Mouse (Mus musculus) neural tube, embryonic 11.5 days (tissue): ENCODE results near the gene Map1s. TPM values are rescaled to one million over a fixed set of nuclear protein-coding genes. Genes with fewer than 3 reads are reported as not detected.

Experiments used
- ATAC-seq: fragments of 200-750 bp; cut with Nextera tagmentation; 2 replicates; pipeline ENCODE4 v1.8.0; 2017; ENCODE audit warnings: moderate number of reproducible peaks, mild to moderate bottlenecking, moderate TSS enrichment, moderate library complexity; ENCODE audit not compliant: insufficient read depth, low FRiP score, low TSS enrichment
- DNase-seq: peaks from one replicate; pipeline ENCODE4 v3.0.0-alpha.2; 2015; ENCODE audit warnings: low spot score
- H3K27ac ChIP-seq: fragments of 300-500 bp; sonication (generic); 2 replicates; pipeline ENCODE4 v1.5.1; 2014; ENCODE audit warnings: low read depth, mild to moderate bottlenecking, low read length
- H3K27me3 ChIP-seq: fragments of 300-500 bp; sonication (generic); 2 replicates; pipeline ENCODE4 v1.6.1; 2014; ENCODE audit warnings: mild to moderate bottlenecking, low read length, mixed read lengths; ENCODE audit not compliant: control insufficient read depth, insufficient read depth
- H3K36me3 ChIP-seq: fragments of 300-500 bp; sonication (generic); 2 replicates; pipeline ENCODE4 v1.6.1; 2014; ENCODE audit warnings: mild to moderate bottlenecking, low read length, moderate library complexity, mixed read lengths; ENCODE audit not compliant: control insufficient read depth, insufficient read depth
- H3K4me1 ChIP-seq: fragments of 300-500 bp; sonication (generic); 2 replicates; pipeline ENCODE4 v1.6.1; 2014; ENCODE audit warnings: low read length, mixed read lengths; ENCODE audit not compliant: control insufficient read depth, insufficient read depth
- H3K4me2 ChIP-seq: fragments of 300-500 bp; sonication (generic); 2 replicates; pipeline ENCODE4 v1.6.1; 2014; ENCODE audit warnings: low read depth, mild to moderate bottlenecking, moderate library complexity
- H3K4me3 ChIP-seq: fragments of 300-500 bp; sonication (generic); 2 replicates; pipeline ENCODE4 v1.5.1; 2014; ENCODE audit warnings: low read depth, low read length
- H3K9ac ChIP-seq: fragments of 300-500 bp; sonication (generic); 2 replicates; pipeline ENCODE4 v1.6.1; 2014; ENCODE audit warnings: mild to moderate bottlenecking, low read length
- H3K9me3 ChIP-seq: fragments of 300-500 bp; sonication (generic); 2 replicates; pipeline ENCODE4 v1.6.1; 2016; ENCODE audit warnings: low read length; ENCODE audit not compliant: control insufficient read depth
- WGBS: fragments of 180-500 bp; shearing (Covaris S2); extraction: QIAGEN DNeasy Blood & Tissue Kit; methylation state at CpG from one replicate; pipeline ENCODE4 v1.1.7; 2014; 5-methylcytosine and 5-hydroxymethylcytosine counted together
- polyA plus RNA-seq: library from polyadenylated mRNA; unstranded; fragments of >200 nt; fragmentation: Nextera tagmentation; extraction: Ambion mirVana; gene quantifications from 2 replicates; pipeline ENCODE4 v1.2.1, GENCODE M21; 2014

Map1s gene
- polyA plus RNA-seq, 1 experiment from 2014 or later = 47.1 TPM

DNA sequence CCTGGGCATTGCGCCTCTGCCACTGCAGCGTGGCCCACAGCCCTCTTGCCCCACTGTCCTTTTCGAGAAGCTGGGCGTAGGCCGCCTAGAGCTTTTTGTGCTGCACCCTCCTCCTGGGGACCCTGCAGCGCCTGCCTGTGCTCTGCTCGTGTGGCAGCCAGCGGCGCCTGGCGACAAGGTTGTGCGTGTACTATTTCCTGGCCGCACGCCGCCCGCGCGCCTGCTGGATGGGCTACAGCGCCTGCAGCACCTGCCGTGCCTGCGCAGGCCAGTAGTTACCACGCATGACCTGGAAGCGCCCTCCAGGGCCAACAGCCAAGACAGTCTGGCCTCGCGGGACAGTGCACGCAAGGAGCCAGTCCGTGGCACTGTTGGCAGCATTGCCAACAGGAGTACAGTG is 7.8 kb downstream of the Map1s start:
- H3K9ac ChIP-seq = no peak overlapping the region
- H3K36me3 ChIP-seq = peaks cover 47% of the 10 kb centered on the region
- H3K4me1 ChIP-seq = no peaks in the 10 kb centered on the region
- no peak overlapping the region for H3K4me3 ChIP-seq
- no peak overlapping the region for H3K4me2 ChIP-seq
- DNase-seq = no peak
- ATAC-seq = no peak
- no peaks in the 10 kb centered on the region for H3K9me3 ChIP-seq
- WGBS = 93% methylated on average over 26 of the region's 26 CpGs
- no peaks in the 10 kb centered on the region for H3K27me3 ChIP-seq
- H3K27ac ChIP-seq = no peak overlapping the region

DNA sequence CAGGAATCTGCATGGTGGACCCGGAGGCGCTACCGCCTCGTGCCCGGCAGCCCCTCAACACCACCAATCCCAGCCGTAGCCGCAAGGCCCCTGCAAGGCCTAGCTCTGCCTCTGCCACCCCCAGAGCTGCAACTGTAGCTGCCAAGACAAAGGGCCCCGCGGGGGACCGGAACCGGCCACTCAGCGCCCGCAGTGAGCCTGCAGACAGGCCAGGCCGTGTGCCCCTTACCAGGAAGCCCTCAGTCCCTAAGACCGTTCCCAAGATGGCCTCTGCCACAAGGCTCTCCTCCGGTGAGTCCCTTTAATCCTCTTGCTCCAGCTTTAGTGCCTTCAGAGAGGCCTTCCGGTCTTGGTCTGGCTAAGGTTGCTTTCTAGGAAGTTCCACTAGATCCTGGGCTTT is 9.0 kb downstream of the Map1s start:
- H3K36me3 ChIP-seq = peaks cover 48% of the 10 kb centered on the region
- no peak overlapping the region for H3K27ac ChIP-seq
- H3K9me3 ChIP-seq = no peaks in the 10 kb centered on the region
- DNase-seq (no peak), ATAC-seq (no peak)
- no peaks in the 10 kb centered on the region for H3K4me1 ChIP-seq
- no peak overlapping the region for H3K4me2 ChIP-seq
- H3K4me3 ChIP-seq = no peak overlapping the region
- H3K9ac ChIP-seq = no peak overlapping the region
- WGBS = 90% methylated on average over 17 of the region's 17 CpGs
- H3K27me3 ChIP-seq = no peaks in the 10 kb centered on the region

DNA sequence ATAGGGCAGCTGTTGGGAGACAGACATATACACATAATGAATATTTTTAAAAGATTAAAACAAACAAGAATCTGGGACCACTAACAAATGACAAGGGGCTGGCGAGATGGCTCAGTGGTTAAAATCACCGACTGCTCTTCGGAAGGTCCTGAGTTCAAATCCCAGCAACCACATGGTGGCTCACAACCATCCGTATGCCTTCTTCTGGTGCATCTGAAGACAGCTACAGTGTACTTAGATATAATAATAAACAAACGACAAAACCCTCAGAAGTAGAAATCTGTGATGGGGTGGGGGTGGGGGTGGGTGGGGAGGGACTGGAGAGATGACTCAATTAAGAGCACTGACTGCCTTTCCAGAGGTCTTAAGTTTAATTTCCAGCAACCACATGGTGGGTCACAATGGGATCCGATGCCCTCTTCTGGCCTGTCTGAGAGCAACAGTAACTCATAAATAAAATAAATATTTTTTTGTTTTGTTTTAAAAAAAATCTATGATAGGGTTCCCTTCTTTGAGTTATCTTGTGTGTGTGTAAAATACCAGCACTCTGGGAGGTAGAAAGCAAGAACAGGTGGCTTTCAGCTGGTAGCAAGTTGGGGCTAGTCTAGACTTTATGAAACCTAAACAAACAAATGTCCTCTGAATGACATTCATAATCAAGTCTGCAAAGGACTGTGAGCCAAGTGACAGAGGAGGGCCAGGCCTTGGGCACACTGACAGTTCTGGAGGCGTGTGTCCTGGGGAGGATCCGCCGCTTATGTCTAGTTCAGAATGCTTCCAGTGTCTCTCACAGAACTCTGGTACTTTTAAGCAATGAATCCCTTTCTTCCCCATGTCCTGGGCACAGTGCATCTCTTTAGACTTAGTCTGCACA is 14.6 kb downstream of the Map1s start:
- H3K36me3 ChIP-seq = peaks cover 22% of the 10 kb centered on the region
- no peaks in the 10 kb centered on the region for H3K9me3 ChIP-seq
- WGBS = 92% methylated on average over 9 of the region's 9 CpGs
- H3K4me3 ChIP-seq = no peak overlapping the region
- no peak overlapping the region for H3K9ac ChIP-seq
- no peak overlapping the region for H3K4me2 ChIP-seq
- DNase-seq (no peak), ATAC-seq (no peak)
- no peaks in the 10 kb centered on the region for H3K27me3 ChIP-seq
- no peak overlapping the region for H3K27ac ChIP-seq
- no peaks in the 10 kb centered on the region for H3K4me1 ChIP-seq

DNA sequence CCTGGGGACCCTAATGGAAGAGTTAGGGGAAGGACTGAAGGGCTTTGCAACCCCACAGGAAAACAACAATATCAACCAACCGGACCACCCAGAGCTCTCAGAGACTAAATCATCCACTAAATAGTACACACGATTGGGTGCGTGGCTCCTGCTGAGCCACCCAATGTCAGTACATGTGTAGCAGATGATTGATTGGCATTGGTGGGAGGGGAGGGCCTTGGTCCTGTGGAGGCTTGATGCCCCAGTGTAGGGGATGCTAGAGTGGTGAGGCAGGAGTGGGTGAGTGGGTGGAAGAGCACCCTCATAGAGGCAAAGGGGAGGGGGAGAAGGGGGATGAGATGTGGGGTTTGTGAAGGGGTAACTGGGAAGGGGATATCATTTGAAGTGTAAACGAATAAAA is 18.4 kb downstream of the Map1s start:
- Histone ChIP-seq H3K9me3 (no peaks in the 10 kb centered on the region), H3K4me2 (no peak overlapping the region), H3K4me3 (no peak overlapping the region), H3K4me1 (no peaks in the 10 kb centered on the region), H3K27ac (no peak overlapping the region), H3K27me3 (no peaks in the 10 kb centered on the region), H3K9ac (no peak overlapping the region), H3K36me3 (0 out of 2 replicates have a peak, but pooled peaks cover 2% of the 10 kb centered on the region)
- DNase-seq (no peak), ATAC-seq (no peak)
- 93% methylated on average over 4 of the region's 4 CpGs for WGBS

DNA sequence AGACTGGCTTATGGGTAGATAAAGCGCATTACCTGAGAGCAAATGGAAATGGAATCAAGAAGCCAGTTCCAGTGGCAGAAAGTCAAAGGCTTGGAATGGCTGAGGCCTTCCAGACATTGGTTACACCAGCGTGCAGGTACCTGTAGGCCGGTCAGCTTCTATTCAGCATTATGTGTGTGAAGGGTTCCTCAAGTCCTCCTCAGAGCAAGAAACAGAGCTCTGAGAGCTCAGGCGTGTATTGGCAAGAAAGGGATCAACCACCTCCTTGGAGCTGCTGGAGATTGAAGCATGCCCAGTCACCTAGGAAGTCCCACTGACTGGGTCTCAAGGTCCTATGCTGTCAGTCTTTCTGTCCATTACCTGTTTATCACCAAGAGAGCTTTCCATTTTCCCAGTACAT is 20.0 kb downstream of the Map1s start:
- Histone ChIP-seq H3K4me2 (no peak overlapping the region), H3K27ac (no peak overlapping the region), H3K9me3 (no peaks in the 10 kb centered on the region), H3K9ac (no peak overlapping the region), H3K4me1 (no peaks in the 10 kb centered on the region), H3K4me3 (no peak overlapping the region), H3K36me3 (no peaks in the 10 kb centered on the region), H3K27me3 (no peaks in the 10 kb centered on the region)
- no peak for DNase-seq
- ATAC-seq = no peak
- WGBS = 90% methylated on average over 4 of the region's 4 CpGs

DNA sequence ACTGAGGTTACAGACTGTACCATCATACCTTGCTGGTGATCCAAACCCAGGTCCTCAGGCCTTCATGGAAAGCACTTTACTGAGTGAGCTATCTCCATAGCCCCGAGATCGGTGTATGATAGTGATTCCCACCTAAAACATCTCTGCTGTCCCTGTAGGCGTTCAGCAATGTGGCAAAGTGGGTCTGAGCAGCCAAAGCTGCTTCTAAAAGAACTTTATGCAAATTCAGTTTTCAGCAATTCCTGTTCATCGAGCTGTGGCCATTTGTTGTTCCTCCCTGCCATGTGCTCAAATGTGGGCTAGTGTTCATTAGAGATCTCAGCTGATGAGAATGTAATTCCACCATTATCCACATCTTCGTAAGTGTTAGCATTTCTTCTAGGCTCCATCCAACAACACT is 20.7 kb downstream of the Map1s start:
- Histone ChIP-seq H3K4me1 (no peaks in the 10 kb centered on the region), H3K9ac (no peak overlapping the region), H3K27ac (no peak overlapping the region), H3K27me3 (no peaks in the 10 kb centered on the region), H3K36me3 (no peaks in the 10 kb centered on the region), H3K4me3 (no peak overlapping the region), H3K4me2 (no peak overlapping the region), H3K9me3 (no peaks in the 10 kb centered on the region)
- 92% methylated on average over 5 of the region's 5 CpGs for WGBS
- DNase-seq (no peak), ATAC-seq (no peak)

DNA sequence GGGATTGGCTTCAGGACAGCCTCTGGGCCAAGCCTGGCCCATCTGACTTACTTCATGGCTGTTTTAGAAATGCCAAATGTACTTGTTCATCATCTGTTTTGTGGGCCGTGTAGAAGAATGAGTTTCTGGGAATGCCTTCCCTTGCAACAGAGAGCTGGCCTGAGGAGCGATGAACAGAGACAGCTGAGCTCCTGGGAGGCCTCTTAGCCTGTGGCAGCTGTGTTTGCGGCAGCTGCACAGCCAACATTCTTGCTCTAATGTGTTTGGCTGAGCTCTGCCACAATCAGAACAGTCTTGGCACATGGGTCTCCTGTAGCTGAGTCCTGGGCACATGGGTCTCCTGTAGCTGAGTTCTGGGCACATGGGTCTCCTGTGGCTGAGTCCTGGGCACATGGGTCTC is 22.4 kb downstream of the Map1s start:
- Histone ChIP-seq H3K4me2 (no peak overlapping the region), H3K9me3 (no peaks in the 10 kb centered on the region), H3K27ac (no peak overlapping the region), H3K4me3 (no peak overlapping the region), H3K27me3 (no peaks in the 10 kb centered on the region), H3K9ac (no peak overlapping the region), H3K36me3 (peaks cover 2% of the 10 kb centered on the region; the same call in 1 of the 2 replicates), H3K4me1 (no peaks in the 10 kb centered on the region)
- ATAC-seq (no peak), DNase-seq (no peak)
- 95% methylated on average over 3 of the region's 3 CpGs for WGBS

DNA sequence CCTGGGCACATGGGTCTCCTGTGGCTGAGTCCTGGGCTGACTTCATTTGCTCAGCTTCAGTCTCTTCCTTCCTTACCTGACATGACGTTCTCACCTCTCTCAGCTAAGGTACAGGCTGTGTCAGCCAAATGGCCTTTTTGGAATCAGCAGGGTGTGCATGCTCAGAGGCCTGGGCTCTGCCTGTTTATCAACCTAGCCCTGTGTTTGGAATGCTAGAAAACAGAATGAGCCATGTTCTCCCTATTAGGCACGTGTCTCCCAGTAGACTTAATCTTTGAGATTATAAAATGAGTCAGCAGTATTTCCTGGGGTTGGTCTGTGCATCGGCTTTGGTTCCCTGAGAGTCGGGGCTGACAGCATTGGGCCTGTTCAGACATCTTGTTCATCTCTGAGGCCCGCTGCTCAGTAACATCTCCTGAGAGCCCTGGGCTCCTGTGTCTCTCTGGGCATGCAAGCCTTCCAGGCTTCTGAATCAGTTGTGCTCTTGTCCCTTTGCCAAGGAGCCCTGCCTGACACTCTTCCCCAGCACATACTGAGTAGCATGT is 23.1 kb downstream of the Map1s start:
- H3K36me3 ChIP-seq = peaks cover 2% of the 10 kb centered on the region; the same call in 1 of the 2 replicates
- DNase-seq (no peak), ATAC-seq (no peak)
- H3K4me1 ChIP-seq = no peaks in the 10 kb centered on the region
- H3K4me2 ChIP-seq = no peak overlapping the region
- no peak overlapping the region for H3K4me3 ChIP-seq
- H3K27ac ChIP-seq = no peak overlapping the region
- WGBS = 83% methylated on average over 5 of the region's 5 CpGs
- no peaks in the 10 kb centered on the region for H3K9me3 ChIP-seq
- no peak overlapping the region for H3K9ac ChIP-seq
- H3K27me3 ChIP-seq = no peaks in the 10 kb centered on the region

DNA sequence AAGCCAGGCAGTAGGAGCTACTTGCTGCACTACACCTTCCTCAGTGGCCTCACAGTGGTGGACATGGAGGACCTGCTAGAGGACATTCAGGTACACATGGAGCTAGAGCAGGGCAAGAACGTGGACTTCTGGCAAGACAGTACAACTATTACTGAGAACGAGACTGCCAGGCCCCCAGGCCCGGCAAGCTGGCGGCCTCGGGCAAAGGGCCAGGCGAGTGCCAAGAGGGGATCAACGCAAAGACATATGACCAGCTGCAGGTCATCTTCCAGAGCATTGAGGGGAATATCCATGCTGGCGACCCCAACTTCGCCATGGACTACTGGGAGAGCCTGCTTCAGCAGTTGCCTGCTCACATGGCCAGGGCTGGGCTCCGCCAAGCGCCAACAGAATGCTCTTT is 26.0 kb downstream of the Map1s start:
- Histone ChIP-seq H3K4me3 (no peak overlapping the region), H3K4me2 (no peak overlapping the region), H3K4me1 (no peaks in the 10 kb centered on the region), H3K27ac (no peak overlapping the region), H3K9ac (no peak overlapping the region), H3K9me3 (no peaks in the 10 kb centered on the region), H3K27me3 (no peaks in the 10 kb centered on the region), H3K36me3 (peaks cover 2% of the 10 kb centered on the region; the same call in 1 of the 2 replicates)
- ATAC-seq (no peak), DNase-seq (no peak)
- 95% methylated on average over 11 of the region's 11 CpGs for WGBS
